Mouse (Mus musculus): Measurements from ENCODE around the gene Rpl31.

The Rpl31 gene

DNA sequence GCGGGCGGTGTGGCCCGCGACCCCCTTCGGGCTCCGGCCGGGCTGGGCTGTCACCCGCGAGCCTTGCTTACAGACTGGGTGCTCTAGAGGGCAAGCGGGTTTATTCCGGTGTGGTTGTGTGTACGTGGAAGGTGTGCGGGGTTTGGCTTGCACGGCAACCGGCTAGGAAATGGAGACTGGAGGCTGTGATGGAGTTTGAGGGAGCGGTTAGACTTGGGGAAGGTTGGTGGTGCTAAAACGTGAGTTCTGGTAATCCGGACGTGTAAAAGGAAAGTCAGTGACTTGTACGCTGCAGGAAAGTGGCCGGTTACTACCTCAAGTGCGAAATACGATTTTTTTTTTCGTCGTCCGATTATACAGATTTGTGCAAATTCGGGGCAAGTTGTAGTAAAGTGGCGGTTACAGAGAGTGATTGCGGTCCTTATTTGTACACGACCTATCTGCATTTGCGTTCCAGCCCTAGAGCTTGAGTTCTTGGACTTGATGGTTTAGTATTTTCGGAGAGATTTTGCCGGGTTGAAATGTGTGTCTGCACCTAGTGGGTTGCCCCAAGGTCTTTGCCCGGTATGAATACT, 712 bp downstream of the Rpl31 start:
- DNase-seq: no peak

- no peak for DNase-seq
Measured at GRCm38 (mm10) chr1:39370431-39370830, 2.8 kb downstream of the Rpl31 start.

- no peak for DNase-seq
Measured at GRCm38 (mm10) chr1:39372220-39372843, 4.7 kb downstream of the Rpl31 start.

- no peak for DNase-seq
Measured at GRCm38 (mm10) chr1:39373378-39373777, 5.7 kb downstream of the Rpl31 start.

GRCm38 (mm10) chr1:39374231-39374809, 6.7 kb downstream of the Rpl31 start:
- no peak for DNase-seq

GRCm38 (mm10) chr1:39376121-39376520, 8.5 kb downstream of the Rpl31 start:
- DNase-seq: no peak

DNA sequence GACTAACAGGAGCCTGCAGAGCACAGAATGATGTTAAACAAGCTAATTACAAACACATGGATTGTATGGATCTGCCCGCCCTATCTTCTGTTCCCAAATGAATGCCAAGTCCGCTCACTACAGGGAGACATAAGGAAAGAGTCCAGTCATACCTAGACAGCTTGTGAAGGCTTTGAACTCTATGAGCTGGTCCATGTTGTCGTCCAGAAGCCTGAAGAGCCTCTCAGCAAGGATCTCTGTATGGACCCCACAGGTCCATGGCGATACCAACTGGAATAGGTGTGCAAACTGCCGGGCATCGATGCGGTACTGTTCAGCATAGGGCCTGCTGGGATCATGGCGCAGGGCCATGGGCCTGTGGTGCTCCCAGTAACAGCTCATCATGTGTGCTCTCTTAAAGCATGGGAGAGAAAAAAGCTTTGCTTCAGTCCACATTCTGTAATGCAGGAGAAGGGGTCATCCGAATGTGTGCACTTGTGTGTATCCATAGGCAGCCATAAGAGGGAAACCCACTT, 9.1 kb downstream of the Rpl31 start:
- DNase-seq: no peak

DNA sequence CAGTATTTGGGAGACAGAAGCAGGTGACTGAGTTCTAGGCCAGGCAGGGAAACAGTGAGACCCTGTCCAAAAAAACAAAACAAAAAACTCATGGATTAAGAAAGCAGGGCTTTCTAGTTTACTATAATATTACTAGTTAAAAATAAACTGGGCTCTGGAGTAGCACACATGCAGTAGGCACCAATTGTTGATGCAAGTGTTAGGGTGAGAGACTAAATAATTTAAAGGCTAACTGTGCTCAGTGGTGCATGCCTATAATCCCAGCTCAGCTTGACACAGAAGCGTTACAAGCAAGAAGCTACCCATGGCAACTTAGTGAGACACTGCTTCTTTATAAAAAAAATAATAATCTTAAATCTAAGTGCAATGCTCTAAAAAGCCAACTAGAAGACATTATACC, 10.9 kb downstream of the Rpl31 start:
- DNase-seq: no peak

- DNase-seq: no peak
Measured at GRCm38 (mm10) chr1:39379021-39379420, 11.4 kb downstream of the Rpl31 start.

- no peak for DNase-seq
Measured at GRCm38 (mm10) chr1:39381017-39381416, 13.4 kb downstream of the Rpl31 start.

DNA sequence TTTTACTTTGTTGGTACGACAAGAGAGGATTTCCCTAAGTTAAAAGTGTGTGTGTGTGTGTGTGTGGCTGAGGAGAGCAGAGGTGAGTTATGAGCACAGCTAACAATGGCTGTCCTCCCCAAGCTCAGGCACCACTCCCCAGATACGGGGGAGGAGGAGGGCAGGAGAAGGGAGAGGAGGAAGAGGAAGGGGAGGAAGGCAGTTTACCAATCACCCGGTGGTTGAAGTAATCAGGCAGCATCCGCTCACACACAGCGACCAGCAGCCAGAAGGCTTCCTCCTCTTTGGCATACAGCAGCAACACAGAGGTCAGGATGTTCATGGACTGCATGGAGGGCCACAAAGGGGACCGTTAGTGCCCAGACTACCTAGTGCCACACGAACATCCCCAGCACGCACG, 17.3 kb downstream of the Rpl31 start:
- DNase-seq: no peak

DNA sequence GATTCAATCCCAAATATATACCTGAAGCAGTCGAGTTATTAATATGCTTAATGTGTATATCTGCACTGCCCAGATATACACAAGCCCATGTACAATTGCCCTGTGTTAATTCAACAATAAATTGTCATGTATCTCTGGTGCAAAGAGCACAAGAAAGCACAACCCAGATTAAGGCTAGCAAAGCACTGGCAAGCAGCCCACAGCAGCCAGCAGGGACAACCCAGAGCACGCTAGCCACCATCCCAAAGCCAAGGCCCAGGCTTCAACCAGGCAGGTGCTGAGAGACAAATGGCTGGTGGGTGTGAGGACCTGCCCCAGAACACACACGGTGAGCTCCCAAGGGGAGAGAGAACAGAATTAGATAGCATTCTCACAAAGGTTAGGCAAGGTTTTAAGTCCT, 18.8 kb downstream of the Rpl31 start:
- no peak for DNase-seq

DNA sequence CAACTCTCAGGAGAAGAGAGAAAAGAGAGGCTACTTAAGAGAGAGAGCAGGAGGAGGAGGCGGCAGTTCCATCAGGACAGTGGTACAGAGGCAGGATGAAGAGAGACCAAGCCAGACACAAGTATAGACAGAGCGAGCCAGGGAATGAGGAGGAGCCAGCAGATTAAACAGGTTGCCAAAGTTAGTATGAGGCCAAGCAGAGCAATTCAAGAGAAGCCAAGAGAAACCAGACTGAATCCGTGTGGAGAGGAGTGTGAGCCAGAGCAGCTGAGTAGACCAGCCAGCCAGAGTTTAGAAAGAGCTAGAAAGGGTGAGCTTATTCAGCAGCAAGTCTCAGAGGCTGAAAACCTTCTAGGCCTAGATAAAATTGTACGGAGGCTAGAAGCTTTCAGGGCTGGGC, 19.9 kb downstream of the Rpl31 start:
- no peak for DNase-seq

GRCm38 (mm10) chr1:39388163-39388562, 20.5 kb downstream of the Rpl31 start:
- DNase-seq: no peak

GRCm38 (mm10) chr1:39389338-39389737, 21.7 kb downstream of the Rpl31 start:
- no peak for DNase-seq

- DNase-seq: no peak
Measured at GRCm38 (mm10) chr1:39391652-39392051, 24.0 kb downstream of the Rpl31 start.

GRCm38 (mm10) chr1:39392189-39392588, 24.5 kb downstream of the Rpl31 start:
- peak; percentile 67 for DNase-seq

DNA sequence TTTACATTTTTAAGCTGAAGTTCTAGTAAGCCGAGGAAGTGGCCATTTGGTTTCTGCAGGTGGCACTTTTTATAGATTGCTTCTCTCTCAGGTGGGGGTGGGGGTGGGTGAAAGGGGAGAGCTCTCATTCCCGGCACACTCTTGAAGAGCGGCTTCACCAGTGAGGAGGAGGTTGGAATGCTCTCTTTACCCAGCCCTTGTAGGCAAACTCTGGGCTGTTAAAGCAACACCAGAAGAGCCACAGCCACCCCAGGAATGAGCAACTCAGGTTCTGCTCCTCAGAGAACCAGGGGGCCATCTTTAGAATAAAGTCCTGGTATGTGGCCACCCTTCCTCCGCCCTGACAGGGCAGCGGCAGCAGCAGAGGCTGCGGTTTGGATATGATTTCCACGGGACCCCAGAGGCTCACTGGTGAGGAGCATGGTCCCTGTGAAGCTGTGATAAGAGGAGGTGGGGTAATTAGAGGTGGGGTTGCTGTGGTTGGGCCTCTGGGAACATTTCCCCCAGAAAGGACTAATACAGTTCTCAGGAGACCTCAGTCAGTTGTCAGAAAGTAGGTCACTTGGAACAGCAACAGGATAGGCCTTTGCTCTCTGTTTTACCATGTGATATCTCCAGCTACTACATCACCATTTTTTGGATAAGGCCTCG, 25.7 kb downstream of the Rpl31 start:
- no peak for DNase-seq

- no peak for DNase-seq
Measured at GRCm38 (mm10) chr1:39394096-39394495, 26.5 kb downstream of the Rpl31 start.

GRCm38 (mm10) chr1:39394650-39395049, 27.0 kb downstream of the Rpl31 start:
- DNase-seq: no peak

GRCm38 (mm10) chr1:39396347-39396746, 28.7 kb downstream of the Rpl31 start:
- no peak for DNase-seq

- DNase-seq: no peak
Measured at GRCm38 (mm10) chr1:39398284-39398683, 30.6 kb downstream of the Rpl31 start.

- no peak for DNase-seq
Measured at GRCm38 (mm10) chr1:39399228-39399627, 31.6 kb downstream of the Rpl31 start.

GRCm38 (mm10) chr1:39400173-39400572, 32.5 kb downstream of the Rpl31 start:
- no peak for DNase-seq
